Mouse (Mus musculus) MEL (cell line): ENCODE measurements at regions not wholly inside any gene's neighbourhood (a gene's known extent, or its start where the extent isn't known, plus 50 kb on each side); places are given as distances from the start of the nearest gene placed in this dataset.

Experiments
- DNase-seq: peaks from one replicate; pipeline ENCODE4 v3.0.0; 2011; ENCODE audit warnings: low read depth, low spot score
- H3K27ac ChIP-seq: 2 replicates; pipeline ENCODE4 v1.5.1; 2012; ENCODE audit warnings: low read depth, mild to moderate bottlenecking, control low read depth, low read length, moderate library complexity; ENCODE audit not compliant: control insufficient read depth
- H3K27me3 ChIP-seq, 2 experiments: fragments of 150-350 bp in 1 of 2; sonication (generic) in 1 of 2; 2 replicates each; pipeline ENCODE4 v1.6.1; 2012; ENCODE audit warnings: low read length in 2 of 2, mild to moderate bottlenecking in 2 of 2, improper control_type of control experiment in 1 of 2, moderate library complexity in 1 of 2; ENCODE audit not compliant: insufficient read depth in 2 of 2, control insufficient read depth in 1 of 2
- H3K36me3 ChIP-seq, 2 experiments: 2 replicates each; pipeline ENCODE4 v1.6.1; 2012 to 2014; ENCODE audit warnings: low read length in 2 of 2, improper control_type of control experiment in 1 of 2, inconsistent platforms in 1 of 2, mild to moderate bottlenecking in 1 of 2; ENCODE audit not compliant: insufficient read depth in 2 of 2, control insufficient read depth in 1 of 2
- H3K4me1 ChIP-seq, 2 experiments: fragments of 150-350 bp in 1 of 2; sonication (generic) in 1 of 2; 2 replicates each; pipeline ENCODE4 v1.6.1; 2012; ENCODE audit warnings: low read length in 2 of 2, improper control_type of control experiment in 1 of 2, mild to moderate bottlenecking in 1 of 2; ENCODE audit not compliant: insufficient read depth in 2 of 2, control insufficient read depth in 1 of 2
- H3K4me3 ChIP-seq, 2 experiments: fragments of 150-350 bp in 1 of 2; sonication (generic) in 1 of 2; 2 replicates each; pipeline ENCODE4 v1.5.1; 2012; ENCODE audit warnings: low read depth in 2 of 2, low read length in 2 of 2, mild to moderate bottlenecking in 2 of 2, moderate library complexity in 2 of 2, control low read depth in 1 of 2, improper control_type of control experiment in 1 of 2; ENCODE audit not compliant: control insufficient read depth in 1 of 2, insufficient read depth in 1 of 2
- H3K79me2 ChIP-seq: 2 replicates; pipeline ENCODE4 v1.6.1; 2012; ENCODE audit warnings: mild to moderate bottlenecking, low read length, moderate library complexity; ENCODE audit not compliant: control insufficient read depth, poor library complexity, insufficient read depth
- H3K9ac ChIP-seq: 2 replicates; pipeline ENCODE4 v1.6.1; 2012; ENCODE audit warnings: low read depth, mild to moderate bottlenecking, control low read depth, low read length, moderate library complexity; ENCODE audit not compliant: control insufficient read depth, poor library complexity, severe bottlenecking
- H3K9me3 ChIP-seq: fragments of 150-350 bp; sonication (generic); replicated peaks from 2 replicates; pipeline ENCODE4 v1.6.1; 2012; ENCODE audit warnings: mild to moderate bottlenecking, low read length, improper control_type of control experiment, moderate library complexity; ENCODE audit not compliant: insufficient read depth
- BHLHE40 ChIP-seq: IDR thresholded peaks from 2 replicates; pipeline ENCODE4 v1.6.1; 2012; ENCODE audit warnings: low read depth, mild to moderate bottlenecking, inconsistent platforms, low read length, improper control_type of control experiment, borderline replicate concordance
- CHD1 ChIP-seq: IDR thresholded peaks from 2 replicates; pipeline ENCODE4 v1.6.1; 2012; ENCODE audit warnings: low read depth, mild to moderate bottlenecking, inconsistent platforms, low read length, improper control_type of control experiment
- CTCF ChIP-seq, 3 experiments: IDR thresholded peaks in 2 of 3; conservative IDR thresholded peaks in 1 of 3; 2 replicates each; pipeline ENCODE4 v1.5.1; 2011 to 2012; ENCODE audit warnings: low read length in 3 of 3, low read depth in 2 of 3, mild to moderate bottlenecking in 2 of 3, improper control_type of control experiment in 1 of 3, inconsistent platforms in 1 of 3, mixed read lengths in 1 of 3, moderate library complexity in 1 of 3; ENCODE audit not compliant: control insufficient read depth in 1 of 3, insufficient read depth in 1 of 3, poor library complexity in 1 of 3, severe bottlenecking in 1 of 3
- ELF1 ChIP-seq: IDR thresholded peaks from 2 replicates; pipeline ENCODE4 v1.6.1; 2014; ENCODE audit warnings: low read depth, mild to moderate bottlenecking, inconsistent platforms, low read length, improper control_type of control experiment, moderate library complexity
- EP300 ChIP-seq, 2 experiments: IDR thresholded peaks; 2 replicates each; pipeline ENCODE4 v1.6.1; 2011; ENCODE audit warnings: improper control_type of control experiment in 2 of 2, low read length in 2 of 2, low read depth in 1 of 2, mild to moderate bottlenecking in 1 of 2
- ETS1 ChIP-seq: IDR thresholded peaks from 2 replicates; pipeline ENCODE4 v1.6.1; 2012; ENCODE audit warnings: low read depth, mild to moderate bottlenecking, inconsistent platforms, low read length, improper control_type of control experiment, moderate library complexity
- GATA1 ChIP-seq: IDR thresholded peaks from 2 replicates; pipeline ENCODE4 v1.6.1; 2011; ENCODE audit warnings: low read depth, low read length, improper control_type of control experiment
- JUND ChIP-seq: IDR thresholded peaks from 2 replicates; pipeline ENCODE4 v1.6.1; 2011; ENCODE audit warnings: low read depth, mild to moderate bottlenecking, improper control_type of control experiment, low read length
- KAT2A ChIP-seq: conservative IDR thresholded peaks from 2 replicates; pipeline ENCODE4 v1.6.1; 2012; ENCODE audit warnings: low read depth, low read length, improper control_type of control experiment, inconsistent platforms
- MAFK ChIP-seq: IDR thresholded peaks from 2 replicates; pipeline ENCODE4 v1.6.1; 2011; ENCODE audit warnings: low read depth, mild to moderate bottlenecking, low read length, improper control_type of control experiment, borderline replicate concordance
- MAZ ChIP-seq: IDR thresholded peaks from 2 replicates; pipeline ENCODE4 v1.6.1; 2012; ENCODE audit warnings: low read depth, mild to moderate bottlenecking, inconsistent platforms, low read length, improper control_type of control experiment
- MEF2A ChIP-seq: IDR thresholded peaks from 2 replicates; pipeline ENCODE4 v1.6.1; 2014; ENCODE audit warnings: low read depth, mild to moderate bottlenecking, inconsistent platforms, low read length, improper control_type of control experiment; ENCODE audit not compliant: poor library complexity, insufficient replicate concordance, severe bottlenecking; ENCODE audit errors: extremely low read depth
- MYB ChIP-seq: IDR thresholded peaks from 2 replicates; pipeline ENCODE4 v1.6.1; 2011; ENCODE audit warnings: mild to moderate bottlenecking, low read depth, low read length, improper control_type of control experiment
- RAD21 ChIP-seq: IDR thresholded peaks from 2 replicates; pipeline ENCODE4 v1.6.1; 2011; ENCODE audit warnings: mild to moderate bottlenecking, low read depth, low read length, improper control_type of control experiment
- RCOR1 ChIP-seq: IDR thresholded peaks from 2 replicates; pipeline ENCODE4 v1.6.1; 2012; ENCODE audit warnings: low read depth, mild to moderate bottlenecking, inconsistent platforms, low read length, improper control_type of control experiment
- SIN3A ChIP-seq: IDR thresholded peaks from 2 replicates; pipeline ENCODE4 v1.6.1; 2012; ENCODE audit warnings: low read length, improper control_type of control experiment, inconsistent platforms
- TAL1 ChIP-seq: IDR thresholded peaks from 2 replicates; pipeline ENCODE4 v1.6.1; 2012; ENCODE audit warnings: mild to moderate bottlenecking, inconsistent platforms, low read length, moderate library complexity, mixed read lengths
- TCF12 ChIP-seq: IDR thresholded peaks from 2 replicates; pipeline ENCODE4 v1.6.1; 2014; ENCODE audit warnings: low read depth, mild to moderate bottlenecking, inconsistent platforms, low read length, improper control_type of control experiment, moderate library complexity
- ZC3H11A ChIP-seq: IDR thresholded peaks from 2 replicates; pipeline ENCODE4 v1.6.1; 2012; ENCODE audit warnings: low read depth, mild to moderate bottlenecking, inconsistent platforms, low read length, improper control_type of control experiment
- ZKSCAN1 ChIP-seq: IDR thresholded peaks from 2 replicates; pipeline ENCODE4 v1.6.1; 2012; ENCODE audit warnings: low read depth, mild to moderate bottlenecking, inconsistent platforms, low read length, improper control_type of control experiment, moderate library complexity
- ZMIZ1 ChIP-seq: IDR thresholded peaks from 2 replicates; pipeline ENCODE4 v1.6.1; 2012; ENCODE audit warnings: low read depth, mild to moderate bottlenecking, inconsistent platforms, low read length, improper control_type of control experiment, moderate library complexity
- ZNF384 ChIP-seq: IDR thresholded peaks from 2 replicates; pipeline ENCODE4 v1.6.1; 2012; ENCODE audit warnings: low read depth, mild to moderate bottlenecking, inconsistent platforms, low read length, improper control_type of control experiment

- peak; percentile 61 for DNase-seq
- H3K4me1 ChIP-seq = peaks cover 22 to 30% of the 10 kb centered on the region in 2 experiments
- peak overlapping the region; percentile 36 for H3K9ac ChIP-seq
- no peaks in the 10 kb centered on the region for H3K27me3 ChIP-seq
- H3K4me3 ChIP-seq = peak overlapping the region; percentile 44 to 62
- peak; percentile 68; the same call in 1 of the 2 replicates for TF ChIP-seq SIN3A
- peak; percentile 85 for TF ChIP-seq ETS1
- TF ChIP-seq ZC3H11A = peak; percentile 10; the same call in 1 of the 2 replicates
- peak; percentile 52; the same call in 1 of the 2 replicates for TF ChIP-seq MYB
- peak; percentile 49; the same call in 1 of the 2 replicates for TF ChIP-seq RCOR1
- TF ChIP-seq ZMIZ1 = no peak
- peak; percentile 89 for TF ChIP-seq TCF12
- peak; percentile 85; the same call in 1 of the 2 replicates for TF ChIP-seq MEF2A
- TF ChIP-seq BHLHE40 = no peak
- TF ChIP-seq KAT2A = no peak
- TF ChIP-seq MAFK = peak; percentile 64; the same call in 1 of the 2 replicates
- TF ChIP-seq JUND = no peak
- TF ChIP-seq CTCF (IDR thresholded peaks at IDR 0.05 in 2 of 3, conservative IDR thresholded peaks at IDR 0.05 in 1 of 3; ENCODE audit: control insufficient read depth in 1 of 3, insufficient read depth in 1 of 3, low read depth in 2 of 3, low read length in 3 of 3, poor library complexity in 1 of 3, severe bottlenecking in 1 of 3) = no peak
- peak; percentile 15; the same call in 1 of the 2 replicates for TF ChIP-seq CHD1
- no peak for TF ChIP-seq ELF1
- peak; percentile 87 for TF ChIP-seq GATA1
- no peak for TF ChIP-seq RAD21
- 0 out of 2 replicates have a peak, but pooled peaks have one; percentile 51 for TF ChIP-seq MAZ
- peak; percentile 94 for TF ChIP-seq ZNF384
- peak; percentile 85 to 92 for TF ChIP-seq EP300 (IDR thresholded peaks at IDR 0.05; ENCODE audit: low read depth in 1 of 2, low read length in 2 of 2)
- TF ChIP-seq TAL1 = no peak
- no peak; the same call in 1 of the 2 replicates for TF ChIP-seq ZKSCAN1
- no peaks in the 10 kb centered on the region for H3K9me3 ChIP-seq
- H3K79me2 ChIP-seq = no peaks in the 10 kb centered on the region
- peaks cover 0 to 22% of the 10 kb centered on the region in 2 experiments; a peak in 2 of 4 replicates for H3K36me3 ChIP-seq
- peak overlapping the region; percentile 69 for H3K27ac ChIP-seq
Observed at GRCm38 (mm10) chr13:46355975-46356374, 62.3 kb upstream of the Rbm24 start.
